In the genomic region with DNA sequence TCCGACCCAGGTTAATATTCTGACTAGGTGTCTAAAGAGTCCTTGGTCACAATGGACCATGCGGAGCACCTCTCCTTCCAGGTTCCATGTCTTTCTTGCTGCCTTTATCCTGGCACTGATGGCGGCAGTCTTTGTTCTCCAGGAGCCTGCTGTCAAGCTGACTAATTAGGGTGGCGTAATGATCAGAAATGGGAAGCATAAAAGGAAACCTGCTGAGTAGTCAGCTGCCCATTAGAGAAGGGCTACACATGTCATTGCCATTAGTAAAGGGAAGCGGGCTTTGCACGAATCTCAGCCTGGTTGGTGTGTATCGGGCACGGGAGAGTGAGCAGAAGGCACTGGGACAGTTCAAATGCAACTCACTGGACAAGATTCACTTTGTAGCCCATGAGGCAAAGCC, we compare ENCODE assay signal across 13 mouse cellular contexts.
DNase-seq lines count a peak whose midpoint lies in the region; ATAC-seq and TF ChIP-seq lines count a peak whose summit lies in the region.
"Had no signal": no experiment of that assay in that cellular context is flagged by ENCODE, and none has a peak within 500 bp of the region (broad histone marks: within the 10 kb centered on the region; RNA-seq: fewer than 3 reads in every experiment).

No protein-coding gene starts in this region.

- WGBS in forebrain, embryonic 13.5 days = 8% methylated on average over 8 of the region's 8 CpGs
- WGBS in limb, embryonic 11.5 days = 32% methylated on average over 8 of the region's 8 CpGs

- H3K9ac ChIP-seq in forebrain, embryonic 13.5 days = no peak overlapping the region
- no peak overlapping the region for H3K9ac ChIP-seq in limb, embryonic 11.5 days (ENCODE audit: low read length)
- H3K9ac ChIP-seq: limb, embryonic 13.5 days; lung, embryonic 14.5 days had no signal

- no peaks in the 10 kb centered on the region for H3K27me3 ChIP-seq in forebrain, embryonic 13.5 days
- no peaks in the 10 kb centered on the region for H3K27me3 ChIP-seq in limb, embryonic 11.5 days (ENCODE audit: control insufficient read depth, insufficient read depth, low read length)

- peaks cover 15% of the 10 kb centered on the region for H3K4me1 ChIP-seq in forebrain, embryonic 13.5 days
- H3K4me1 ChIP-seq in limb, embryonic 11.5 days (ENCODE audit: control insufficient read depth, insufficient read depth, low read length) = no peaks in the 10 kb centered on the region
- H3K4me1 ChIP-seq: limb, embryonic 13.5 days had no signal

- H3K27ac ChIP-seq in forebrain, embryonic 13.5 days = peak overlapping the region; percentile 19; the same call in 1 of the 2 replicates
- no peak overlapping the region for H3K27ac ChIP-seq in limb, embryonic 11.5 days (replicated peaks; ENCODE audit: low read depth, low read length)
- H3K27ac ChIP-seq: limb, embryonic 13.5 days had no signal

- no peak for TF ChIP-seq POLR2A in brain, embryonic 14.5 days (IDR thresholded peaks at IDR 0.05; ENCODE audit: borderline replicate concordance, extremely low read depth, insufficient read depth, insufficient read length, poor library complexity, severe bottlenecking)

- no peaks in the 10 kb centered on the region for H3K36me3 ChIP-seq in forebrain, embryonic 13.5 days (ENCODE audit: poor library complexity, severe bottlenecking)
- no peaks in the 10 kb centered on the region for H3K36me3 ChIP-seq in limb, embryonic 11.5 days (ENCODE audit: control insufficient read depth, insufficient read depth, low read length)
- H3K36me3 ChIP-seq: limb, embryonic 13.5 days had no signal

- H3K4me3 ChIP-seq in forebrain, embryonic 13.5 days = no peak overlapping the region
- H3K4me3 ChIP-seq in limb, embryonic 11.5 days (ENCODE audit: low read depth, low read length) = no peak overlapping the region
- H3K4me3 ChIP-seq: limb, embryonic 13.5 days had no signal

- peak; percentile 91 for ATAC-seq in forebrain, embryonic 13.5 days
- ATAC-seq in limb, embryonic 11.5 days (ENCODE audit: insufficient number of reproducible peaks, low FRiP score, low TSS enrichment, low read depth) = no peak

- peak; percentile 92 for DNase-seq in brain, embryonic 14.5 days (ENCODE audit: low read depth)
- peak; percentile 76 for DNase-seq in cerebellum, adult 11-12 months
- peak; percentile 28 for DNase-seq in limb, embryonic 11.5 days (ENCODE audit: low spot score)
- DNase-seq in thymus, postnatal 10 days (ENCODE audit: low spot score in 2 of 2) = no peak
- no peak for DNase-seq in lung, postnatal 10 days
- DNase-seq in thymus, postnatal 0 days (ENCODE audit: low spot score) = no peak
- DNase-seq: gastrocnemius, postnatal 36 days; heart, postnatal 14 days; kidney, adult 2 months; lung, embryonic 14.5 days; thymus, postnatal 25 days had no signal

- H3K9me3 ChIP-seq in forebrain, embryonic 13.5 days (replicated peaks) = no peaks in the 10 kb centered on the region
- no peaks in the 10 kb centered on the region for H3K9me3 ChIP-seq in limb, embryonic 11.5 days (ENCODE audit: control insufficient read depth, low read length)
- H3K9me3 ChIP-seq: limb, embryonic 13.5 days had no signal

- H3K4me2 ChIP-seq in forebrain, embryonic 13.5 days = no peak overlapping the region
- H3K4me2 ChIP-seq in limb, embryonic 11.5 days (ENCODE audit: low read depth, severe bottlenecking) = no peak overlapping the region
- H3K4me2 ChIP-seq: limb, embryonic 13.5 days; lung, embryonic 14.5 days had no signal

- TF ChIP-seq CTCF in brain, embryonic 14.5 days (IDR thresholded peaks at IDR 0.05; ENCODE audit: borderline replicate concordance, extremely low read depth, insufficient read depth, insufficient read length) = no peak

Comparison
In these comparisons a context has a peak if more than half of its experiments do, and no peak if none do; other contexts are left out.
1. DNase-seq: peak in brain, embryonic 14.5 days (single experiment), cerebellum, adult 11-12 months (single experiment) and limb, embryonic 11.5 days (single experiment); none in thymus, postnatal 10 days (0 of 2), lung, postnatal 10 days (single experiment) and thymus, postnatal 0 days (single experiment).